Mouse (Mus musculus) thymus, adult 2 months (tissue): ENCODE results near the gene Uhrf1bp1l.

Experiments
- CTCF ChIP-seq: fragments of 200-500 bp; IDR thresholded peaks from 2 replicates; pipeline ENCODE4 v1.5.1; 2012; ENCODE audit warnings: mild to moderate bottlenecking, control low read depth, low read length, moderate library complexity, borderline replicate concordance; ENCODE audit not compliant: control insufficient read depth, poor library complexity, insufficient read depth; ENCODE audit errors: extremely low read depth
- POLR2A ChIP-seq: fragments of 200-500 bp; IDR thresholded peaks from 2 replicates; pipeline ENCODE4 v1.6.1; 2012; ENCODE audit warnings: mild to moderate bottlenecking, low read length, control low read depth, moderate library complexity; ENCODE audit not compliant: control insufficient read depth, poor library complexity, insufficient read depth; ENCODE audit errors: extremely low read depth

- no peak for TF ChIP-seq CTCF
- TF ChIP-seq POLR2A: no peak
Measured at GRCm38 (mm10) chr10:89837476-89837875, 92.7 kb downstream of the Uhrf1bp1l start.
